Mouse (Mus musculus) kidney, embryonic 16.5 days (tissue): ENCODE measurements around the gene Parp8. TPM values are rescaled to one million over a fixed set of nuclear protein-coding genes. Genes with fewer than 3 reads are reported as not detected.

Experiments
- ATAC-seq: fragments of 200-750 bp; cut with Nextera tagmentation; 2 replicates; pipeline ENCODE4 v1.8.0; 2017; ENCODE audit warnings: moderate TSS enrichment; ENCODE audit not compliant: low FRiP score, low TSS enrichment
- H3K27ac ChIP-seq: fragments of 300-500 bp; sonication (generic); 2 replicates; pipeline ENCODE4 v1.5.1; 2014; ENCODE audit warnings: low read length
- H3K27me3 ChIP-seq: fragments of 300-500 bp; sonication (generic); 2 replicates; pipeline ENCODE4 v1.6.1; 2014; ENCODE audit warnings: low read length, control low read depth, mixed read lengths; ENCODE audit not compliant: insufficient read depth
- H3K36me3 ChIP-seq: fragments of 300-500 bp; sonication (generic); 2 replicates; pipeline ENCODE4 v1.6.1; 2014; ENCODE audit warnings: low read length, control low read depth, mixed read lengths; ENCODE audit not compliant: insufficient read depth
- H3K4me1 ChIP-seq: fragments of 300-500 bp; sonication (generic); 2 replicates; pipeline ENCODE4 v1.6.1; 2014; ENCODE audit warnings: low read length, control low read depth, mixed read lengths; ENCODE audit not compliant: insufficient read depth
- H3K4me2 ChIP-seq: fragments of 300-500 bp; sonication (generic); replicated peaks from 2 replicates; pipeline ENCODE4 v1.6.1; 2014; ENCODE audit warnings: low read depth, low read length
- H3K4me3 ChIP-seq: fragments of 300-500 bp; sonication (generic); 2 replicates; pipeline ENCODE4 v1.5.1; 2014; ENCODE audit warnings: mild to moderate bottlenecking, low read length
- H3K9ac ChIP-seq: fragments of 300-500 bp; sonication (generic); replicated peaks from 2 replicates; pipeline ENCODE4 v1.6.1; 2014; ENCODE audit warnings: low read length
- H3K9me3 ChIP-seq: fragments of 300-500 bp; sonication (generic); 2 replicates; pipeline ENCODE4 v1.6.1; 2016; ENCODE audit warnings: low read length, control low read depth
- WGBS: fragments of 180-500 bp; shearing (Covaris S2); extraction: QIAGEN DNeasy Blood & Tissue Kit; methylation state at CpG from one replicate; pipeline ENCODE4 v1.1.7; 2014; 5-methylcytosine and 5-hydroxymethylcytosine counted together
- polyA plus RNA-seq: library from polyadenylated mRNA; unstranded; fragments of >200 nt; fragmentation: Nextera tagmentation; extraction: Ambion mirVana; gene quantifications from 2 replicates; pipeline ENCODE4 v1.2.1, GENCODE M21; 2015

Gene Parp8
- polyA plus RNA-seq, 1 experiment from 2014 or later: 15.7 TPM

DNA sequence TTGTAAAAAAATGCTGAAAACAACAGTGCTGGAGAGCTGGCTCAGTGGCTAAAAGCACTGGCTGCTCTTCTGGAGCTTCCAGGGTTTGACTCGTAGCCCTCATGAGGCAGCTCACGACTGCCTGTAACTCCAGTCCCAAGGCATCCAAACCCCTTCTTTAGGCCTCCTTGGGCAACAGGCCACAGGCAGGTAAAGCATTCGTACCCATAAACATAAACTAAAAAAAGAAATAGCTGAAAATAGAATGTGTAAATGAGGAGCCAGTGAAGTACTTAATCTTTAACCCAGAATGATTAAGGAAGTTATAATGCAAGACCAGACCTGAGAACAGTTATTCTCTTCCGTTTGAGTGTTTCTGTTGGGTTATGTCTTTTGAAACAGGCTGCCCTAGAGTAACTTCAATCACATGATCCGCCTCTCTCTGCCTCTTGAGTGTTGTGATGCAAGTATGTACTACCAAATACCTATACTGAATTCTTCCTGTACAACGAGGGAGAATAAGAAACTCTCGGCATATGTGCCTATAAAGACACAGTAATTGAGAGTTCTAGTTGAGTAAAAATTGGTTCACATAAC, 53.2 kb downstream of the Parp8 start:
- Histone ChIP-seq H3K4me1 (peaks cover 17% of the 10 kb centered on the region; the same call in 1 of the 2 replicates), H3K4me3 (no peak overlapping the region), H3K27ac (peak overlapping the region; percentile 32; the same call in 1 of the 2 replicates), H3K4me2 (no peak overlapping the region), H3K27me3 (no peaks in the 10 kb centered on the region), H3K36me3 (no peaks in the 10 kb centered on the region), H3K9me3 (no peaks in the 10 kb centered on the region), H3K9ac (no peak overlapping the region)
- peak; percentile 39; the same call in 1 of the 2 replicates for ATAC-seq
- 68% methylated on average over 7 of the region's 7 CpGs for WGBS

GRCm38 (mm10) chr13:116970706-116971428, 54.5 kb downstream of the Parp8 start:
- H3K27ac ChIP-seq: no peak overlapping the region
- H3K4me1 ChIP-seq: peaks cover 17% of the 10 kb centered on the region; the same call in 1 of the 2 replicates
- H3K36me3 ChIP-seq: no peaks in the 10 kb centered on the region
- H3K4me2 ChIP-seq: no peak overlapping the region
- H3K27me3 ChIP-seq: no peaks in the 10 kb centered on the region
- 76% methylated on average over 11 of the region's 11 CpGs for WGBS
- no peak for ATAC-seq
- H3K9ac ChIP-seq: no peak overlapping the region
- H3K9me3 ChIP-seq: no peaks in the 10 kb centered on the region
- no peak overlapping the region for H3K4me3 ChIP-seq

- ATAC-seq: no peak
- Histone ChIP-seq H3K9ac (no peak overlapping the region), H3K9me3 (no peaks in the 10 kb centered on the region), H3K36me3 (no peaks in the 10 kb centered on the region), H3K27ac (no peak overlapping the region), H3K4me1 (peaks cover 8% of the 10 kb centered on the region; the same call in 1 of the 2 replicates), H3K27me3 (no peaks in the 10 kb centered on the region), H3K4me2 (no peak overlapping the region), H3K4me3 (no peak overlapping the region)
- 75% methylated on average over 1 of the region's 1 CpGs for WGBS
These were observed 55.7 kb downstream of the Parp8 start for GRCm38 (mm10) chr13:116969650-116970049.

- ATAC-seq: no peak
- no peak overlapping the region for H3K4me2 ChIP-seq
- 79% methylated on average over 4 of the region's 4 CpGs for WGBS
- H3K4me3 ChIP-seq: no peak overlapping the region
- no peaks in the 10 kb centered on the region for H3K27me3 ChIP-seq
- no peaks in the 10 kb centered on the region for H3K9me3 ChIP-seq
- no peak overlapping the region for H3K9ac ChIP-seq
- H3K4me1 ChIP-seq: peaks cover 2% of the 10 kb centered on the region; the same call in 1 of the 2 replicates
- no peaks in the 10 kb centered on the region for H3K36me3 ChIP-seq
- no peak overlapping the region for H3K27ac ChIP-seq
These were observed 56.4 kb downstream of the Parp8 start for GRCm38 (mm10) chr13:116968906-116969305.

DNA sequence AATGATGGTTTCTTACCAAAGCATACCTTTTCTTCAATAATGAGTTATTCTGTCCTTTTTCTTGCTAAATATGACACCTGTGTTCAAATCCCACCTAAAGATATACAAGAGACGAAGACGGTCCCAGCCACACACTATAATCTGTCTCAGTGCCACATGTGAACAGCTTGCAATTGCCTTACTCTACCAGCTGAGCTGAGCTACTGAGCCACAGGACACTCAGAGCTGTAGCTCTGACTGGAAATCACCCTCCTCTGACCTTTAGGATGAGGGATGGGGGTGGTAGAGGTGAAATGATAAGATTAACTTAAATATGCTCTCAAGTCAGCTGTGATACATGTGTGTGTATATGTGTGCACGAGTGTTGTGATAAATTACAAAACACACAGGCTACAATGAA, 57.9 kb downstream of the Parp8 start:
- Histone ChIP-seq H3K9ac (no peak overlapping the region), H3K4me3 (no peak overlapping the region), H3K27me3 (no peaks in the 10 kb centered on the region), H3K4me2 (no peak overlapping the region), H3K9me3 (no peaks in the 10 kb centered on the region), H3K4me1 (peaks cover 15% of the 10 kb centered on the region), H3K27ac (no peak overlapping the region), H3K36me3 (no peaks in the 10 kb centered on the region)
- no peak for ATAC-seq
- 88% methylated on average over 3 of the region's 3 CpGs for WGBS

DNA sequence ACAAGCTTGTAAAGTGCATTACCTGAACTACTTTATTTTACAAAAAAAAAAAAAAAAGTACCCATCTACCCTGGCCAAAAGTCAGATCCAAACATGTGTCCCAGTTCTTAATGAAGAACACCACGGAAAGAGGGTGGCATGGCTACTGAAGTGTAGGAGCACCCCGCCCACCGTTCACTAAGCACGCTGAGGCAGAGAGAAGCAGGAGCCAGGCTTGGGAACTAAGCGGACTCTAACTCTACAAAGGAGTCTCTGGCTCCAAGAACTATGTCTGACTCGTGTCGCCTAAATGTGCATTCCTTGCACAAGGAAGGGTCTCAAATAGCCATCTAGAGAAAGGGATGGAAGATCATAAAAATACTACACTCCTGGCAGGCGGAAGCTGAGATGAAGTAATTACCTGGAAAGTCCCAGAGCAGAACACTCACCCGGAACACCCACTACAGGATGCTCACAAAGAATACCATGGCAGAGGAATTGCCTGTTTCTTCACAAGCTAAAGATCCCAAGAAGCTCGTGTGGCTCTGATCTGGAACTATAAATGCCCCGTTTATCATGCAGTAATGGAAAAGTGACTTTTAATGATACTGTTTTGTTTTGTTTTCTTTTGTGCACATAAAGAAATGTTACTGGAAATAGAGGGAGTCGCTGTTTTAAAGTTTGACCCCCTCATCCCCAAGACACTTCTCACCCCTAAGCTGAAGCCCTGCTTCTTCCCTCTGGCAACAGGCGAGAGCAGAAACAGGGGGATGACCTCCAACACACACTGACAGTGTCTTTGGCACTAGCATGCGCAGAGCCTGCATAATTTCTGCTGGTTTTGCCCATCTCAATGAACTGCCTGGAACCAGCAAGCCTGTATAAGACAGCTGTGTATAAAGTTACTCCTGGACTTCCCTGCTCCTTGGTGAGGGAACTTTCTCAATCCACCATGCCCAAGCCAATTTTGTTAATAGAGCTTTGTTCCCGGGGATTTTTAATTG, 62.6 kb downstream of the Parp8 start:
- no peak overlapping the region; the same call in 1 of the 2 replicates for H3K9ac ChIP-seq
- H3K36me3 ChIP-seq: no peaks in the 10 kb centered on the region
- peak overlapping the region; percentile 47 for H3K27ac ChIP-seq
- H3K4me2 ChIP-seq: peak overlapping the region; percentile 19; the same call in 1 of the 2 replicates
- ATAC-seq: peak; percentile 46; the same call in 1 of the 2 replicates
- H3K4me1 ChIP-seq: peaks cover 38% of the 10 kb centered on the region
- 39% methylated on average over 15 of the region's 15 CpGs for WGBS
- H3K4me3 ChIP-seq: no peak overlapping the region
- no peaks in the 10 kb centered on the region for H3K27me3 ChIP-seq
- no peaks in the 10 kb centered on the region for H3K9me3 ChIP-seq

DNA sequence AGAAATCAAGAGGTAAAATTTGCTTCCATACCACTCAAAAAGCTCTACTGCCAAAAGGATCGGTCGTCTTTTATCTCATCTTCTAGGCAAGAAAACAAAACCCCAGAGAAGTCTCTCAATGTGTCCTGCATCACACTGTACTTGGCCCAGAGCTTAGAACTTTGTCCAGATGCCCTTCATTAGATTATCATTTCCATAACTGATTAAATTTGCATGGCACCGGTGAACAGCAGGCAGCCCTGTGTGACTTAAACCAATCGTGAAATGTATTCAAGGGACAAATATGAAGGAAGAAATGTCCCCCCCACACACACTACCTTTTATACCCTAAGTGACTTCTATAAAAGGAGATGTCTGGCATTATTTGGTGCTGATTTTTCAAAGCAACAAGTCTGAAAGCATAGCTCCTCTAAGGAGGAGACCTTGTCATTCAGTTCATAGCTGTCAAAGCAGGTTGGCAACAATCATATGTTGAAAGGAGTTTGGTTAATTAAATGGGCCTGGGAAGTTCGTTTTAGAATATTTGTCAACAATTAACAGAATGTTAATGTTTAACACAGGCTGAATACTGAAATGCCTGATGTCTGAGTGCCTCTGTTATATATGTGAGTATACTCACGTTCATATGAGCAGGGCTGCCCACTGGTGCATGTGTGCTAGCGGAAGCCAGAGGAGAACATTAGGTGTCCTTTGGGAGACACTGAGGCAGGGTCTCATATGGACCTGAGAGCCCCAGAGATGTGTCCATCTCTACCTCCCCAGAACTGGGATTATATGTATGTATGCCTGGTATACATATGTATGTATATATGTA, 66.4 kb downstream of the Parp8 start:
- H3K27me3 ChIP-seq: no peaks in the 10 kb centered on the region
- 63% methylated on average over 7 of the region's 7 CpGs for WGBS
- no peak overlapping the region for H3K4me3 ChIP-seq
- H3K9me3 ChIP-seq: no peaks in the 10 kb centered on the region
- peak; percentile 75; the same call in 1 of the 2 replicates for ATAC-seq
- H3K4me2 ChIP-seq: no peak overlapping the region
- H3K36me3 ChIP-seq: no peaks in the 10 kb centered on the region
- H3K9ac ChIP-seq: no peak overlapping the region
- H3K4me1 ChIP-seq: peaks cover 40% of the 10 kb centered on the region
- peak overlapping the region; percentile 71 for H3K27ac ChIP-seq

DNA sequence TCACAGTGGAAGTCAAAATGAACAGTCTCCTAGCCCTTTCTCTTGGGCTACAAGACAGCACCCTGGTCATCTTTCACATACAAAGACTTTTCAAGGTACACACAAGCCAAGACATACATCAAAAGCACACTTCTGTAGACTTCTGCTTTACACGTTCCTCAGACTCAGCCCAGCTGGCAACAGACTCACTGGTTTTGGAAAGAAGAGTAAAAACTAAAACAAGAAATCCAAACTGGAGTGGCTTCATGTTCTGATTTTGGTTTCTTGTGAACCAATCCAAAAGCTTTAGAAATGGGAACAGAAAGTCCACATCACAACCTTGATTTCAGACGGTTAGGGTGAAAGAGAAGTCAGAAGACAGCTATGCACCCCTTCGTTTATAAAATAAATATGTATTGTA, 67.8 kb downstream of the Parp8 start:
- Histone ChIP-seq H3K4me3 (no peak overlapping the region), H3K9ac (no peak overlapping the region), H3K4me2 (no peak overlapping the region), H3K27ac (no peak overlapping the region), H3K9me3 (no peaks in the 10 kb centered on the region), H3K27me3 (no peaks in the 10 kb centered on the region), H3K4me1 (peaks cover 27% of the 10 kb centered on the region), H3K36me3 (no peaks in the 10 kb centered on the region)
- ATAC-seq: no peak
- WGBS: 82% methylated on average over 3 of the region's 3 CpGs

GRCm38 (mm10) chr13:116951336-116951735, 74.0 kb downstream of the Parp8 start:
- no peak overlapping the region for H3K27ac ChIP-seq
- WGBS: 91% methylated on average over 3 of the region's 3 CpGs
- H3K36me3 ChIP-seq: no peaks in the 10 kb centered on the region
- H3K9me3 ChIP-seq: no peaks in the 10 kb centered on the region
- no peaks in the 10 kb centered on the region for H3K27me3 ChIP-seq
- peaks cover 36% of the 10 kb centered on the region for H3K4me1 ChIP-seq
- H3K9ac ChIP-seq: no peak overlapping the region
- no peak overlapping the region for H3K4me2 ChIP-seq
- ATAC-seq: no peak
- H3K4me3 ChIP-seq: no peak overlapping the region
